In the genomic region with DNA sequence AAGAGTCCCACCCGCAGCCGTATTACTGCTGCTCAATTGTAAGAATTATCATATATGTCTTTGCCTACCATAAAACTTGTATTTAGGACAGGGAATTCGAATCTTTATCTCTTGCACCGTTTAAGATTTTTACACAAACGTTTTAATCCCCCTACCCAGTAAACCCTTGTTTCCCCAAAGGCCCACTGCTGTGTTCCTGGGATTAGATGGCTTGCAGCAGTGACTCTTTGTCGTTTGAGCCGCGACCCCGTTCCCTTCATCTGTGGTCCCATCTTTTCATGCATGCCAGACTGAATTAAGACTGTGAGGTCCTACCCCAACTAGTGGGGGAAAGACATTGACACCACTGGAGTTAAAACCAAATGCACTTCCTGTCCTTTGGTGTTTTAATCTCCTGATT, we compare ENCODE assay signal across 8 mouse cellular contexts. TPM values are rescaled to one million over a fixed set of nuclear protein-coding genes. Genes with fewer than 3 reads are reported as not detected.
DNase-seq lines count a peak whose midpoint lies in the region; ATAC-seq and TF ChIP-seq lines count a peak whose summit lies in the region.

No protein-coding gene starts in this region.

- TF ChIP-seq EP300 in CH12.LX (IDR thresholded peaks at IDR 0.05; ENCODE audit: low read length), result no peak

- no peak for TF ChIP-seq CTCF in CH12.LX (conservative IDR thresholded peaks at IDR 0.05 in 1 of 2, IDR thresholded peaks at IDR 0.05 in 1 of 2; ENCODE audit: low read depth in 2 of 2, low read length in 2 of 2)

- peak overlapping the region; percentile 97 for H3K4me3 ChIP-seq in heart, embryonic 10.5 days
- H3K4me3 ChIP-seq in CH12.LX (replicated peaks in 1 of 3; ENCODE audit: low read depth in 2 of 3, low read length in 2 of 3, poor library complexity in 1 of 3), result peak overlapping the region; percentile 61 to 77 (median 74)
- peak overlapping the region; percentile 96 for H3K4me3 ChIP-seq in forebrain, embryonic 15.5 days
- peak overlapping the region; percentile 73 for H3K4me3 ChIP-seq in liver, embryonic 16.5 days (ENCODE audit: low read depth, low read length)

- WGBS in heart, embryonic 10.5 days, result 3% methylated on average over 9 of the region's 9 CpGs
- 0% methylated on average over 9 of the region's 9 CpGs for whole genome bisulfite sequencing in forebrain, embryonic 15.5 days
- 6% methylated on average over 9 of the region's 9 CpGs for WGBS in liver, embryonic 16.5 days (ENCODE audit: insufficient replicate concordance)

- in situ Hi-C loops in CH12.LX (cut with MboI; ENCODE audit: low pct_ligation_motif_present, low pct_unique_long_range_greater_than_20kb, low sequenced_read_pairs), result no loop called here

- H3K4me2 ChIP-seq in CH12.LX (ENCODE audit: insufficient read depth, low read depth, poor library complexity, severe bottlenecking), result peak overlapping the region; percentile 52
- peak overlapping the region; percentile 58 for H3K4me2 ChIP-seq in forebrain, embryonic 15.5 days (replicated peaks)
- H3K4me2 ChIP-seq in liver, embryonic 16.5 days (ENCODE audit: low read depth, low read length), result peak overlapping the region; percentile 87

- TF ChIP-seq POLR2A in CH12.LX (IDR thresholded peaks at IDR 0.05; ENCODE audit: low read depth, low read length), result no peak

- H3K79me2 ChIP-seq in CH12.LX (replicated peaks; ENCODE audit: control insufficient read depth, extremely low read depth, insufficient read depth, poor library complexity, severe bottlenecking), result peaks cover 18% of the 10 kb centered on the region

- dilution Hi-C loops in CH12.LX (cut with MboI; ENCODE audit: extremely low pct_ligation_motif_present, extremely low pct_unique_long_range_greater_than_20kb, low sequenced_read_pairs), result no loop called here

- H3K9me3 ChIP-seq in heart, embryonic 10.5 days, result no peaks in the 10 kb centered on the region
- H3K9me3 ChIP-seq in CH12.LX (replicated peaks; ENCODE audit: low read length), result no peaks in the 10 kb centered on the region
- H3K9me3 ChIP-seq in forebrain, embryonic 15.5 days, result no peaks in the 10 kb centered on the region
- no peaks in the 10 kb centered on the region for H3K9me3 ChIP-seq in liver, embryonic 16.5 days (replicated peaks; ENCODE audit: control insufficient read depth, low read length)

- H3K36me3 ChIP-seq in heart, embryonic 10.5 days, result peaks cover 35% of the 10 kb centered on the region
- peaks cover 22 to 34% of the 10 kb centered on the region in 2 experiments for H3K36me3 ChIP-seq in CH12.LX (replicated peaks in 1 of 2; ENCODE audit: control insufficient read depth in 1 of 2, insufficient read depth in 1 of 2, low read length in 1 of 2)
- peaks cover 22% of the 10 kb centered on the region for H3K36me3 ChIP-seq in forebrain, embryonic 15.5 days
- H3K36me3 ChIP-seq in liver, embryonic 16.5 days (ENCODE audit: control insufficient read depth, insufficient read depth), result peaks cover 9% of the 10 kb centered on the region

- peaks cover 20% of the 10 kb centered on the region for H3K4me1 ChIP-seq in heart, embryonic 10.5 days
- peaks cover 3 to 36% of the 10 kb centered on the region in 2 experiments; a peak in 3 of 4 replicates for H3K4me1 ChIP-seq in CH12.LX (ENCODE audit: control insufficient read depth in 1 of 2, insufficient read depth in 2 of 2)
- H3K4me1 ChIP-seq in forebrain, embryonic 15.5 days, result peaks cover 38% of the 10 kb centered on the region
- peaks cover 14% of the 10 kb centered on the region for H3K4me1 ChIP-seq in liver, embryonic 16.5 days (ENCODE audit: control insufficient read depth, low read depth, low read length)

- peak overlapping the region; percentile 100 for H3K27ac ChIP-seq in heart, embryonic 10.5 days
- H3K27ac ChIP-seq in CH12.LX (ENCODE audit: insufficient read depth, low read depth), result no peak overlapping the region
- peak overlapping the region; percentile 99 for H3K27ac ChIP-seq in forebrain, embryonic 15.5 days (replicated peaks)
- peak overlapping the region; percentile 65; the same call in 1 of the 2 replicates for H3K27ac ChIP-seq in liver, embryonic 16.5 days (ENCODE audit: low read length)

- no peaks in the 10 kb centered on the region for H3K27me3 ChIP-seq in heart, embryonic 10.5 days (ENCODE audit: insufficient read depth, poor library complexity, severe bottlenecking)
- peaks cover 4% of the 10 kb centered on the region for H3K27me3 ChIP-seq in CH12.LX (replicated peaks)
- no peaks in the 10 kb centered on the region for H3K27me3 ChIP-seq in forebrain, embryonic 15.5 days
- H3K27me3 ChIP-seq in liver, embryonic 16.5 days (ENCODE audit: control insufficient read depth, insufficient read depth, low read depth, low read length), result peaks cover 5% of the 10 kb centered on the region; the same call in 1 of the 2 replicates

- DNase-seq in heart, embryonic 10.5 days (ENCODE audit: low spot score), result no peak
- DNase-seq in heart, postnatal 14 days, result no peak
- DNase-seq in CH12.LX (ENCODE audit: extremely low read depth), result no peak
- no peak for DNase-seq in right cerebral cortex, postnatal 14 days
- DNase-seq in MN1 (ENCODE audit: low spot score), result no peak
- no peak for DNase-seq in left cerebral cortex, postnatal 25 days (ENCODE audit: low spot score in 2 of 2)

- no peak for ATAC-seq in forebrain, embryonic 15.5 days (replicated peaks)
- no peak for ATAC-seq in liver, embryonic 16.5 days (ENCODE audit: low read depth)

- intact Hi-C loops in heart, postnatal 14 days (cut with DNase I), result loop anchor here (5.0 kb wide), 1 partner anchor 46 kb away; the partner anchor contains the start of gene Brwd1
- intact Hi-C loops in left cerebral cortex, postnatal 25 days (cut with DNase I), result loop anchor here (1.0 to 5.0 kb wide), 2 partner anchors 17 to 426 kb away; partner anchors contain the start of genes Ets2 and Wrb

- H3K9ac ChIP-seq in CH12.LX (ENCODE audit: insufficient read depth, low read depth), result peak overlapping the region; percentile 81
- peak overlapping the region; percentile 86 for H3K9ac ChIP-seq in forebrain, embryonic 15.5 days (replicated peaks)
- peak overlapping the region; percentile 69 for H3K9ac ChIP-seq in liver, embryonic 16.5 days (ENCODE audit: low read depth, low read length)

- TF ChIP-seq RAD21 in CH12.LX (IDR thresholded peaks at IDR 0.05; ENCODE audit: low read depth, low read length), result no peak

TF ChIP-seq in CH12.LX, 34 proteins besides CTCF, POLR2A, EP300 and RAD21:
- TF ChIP-seq TBP (conservative IDR thresholded peaks at IDR 0.05; ENCODE audit: low read depth, low read length) (no peak), NELFE (IDR thresholded peaks at IDR 0.05; ENCODE audit: low read depth, low read length) (no peak), ELF1 (IDR thresholded peaks at IDR 0.05; ENCODE audit: low read depth, low read length) (peak; percentile 29; the same call in 1 of the 2 replicates), CHD1 (IDR thresholded peaks at IDR 0.05; ENCODE audit: low read depth, low read length) (peak; percentile 74; the same call in 1 of the 2 replicates), MEF2A (IDR thresholded peaks at IDR 0.05; ENCODE audit: borderline replicate concordance, low read depth, low read length) (0 out of 2 replicates have a peak, but pooled peaks have one; percentile 15), CHD2 (IDR thresholded peaks at IDR 0.05; ENCODE audit: low read length) (no peak), SIN3A (IDR thresholded peaks at IDR 0.05; ENCODE audit: low read length) (peak; percentile 6; the same call in 1 of the 2 replicates), ZMIZ1 (IDR thresholded peaks at IDR 0.05; ENCODE audit: low read depth, low read length) (no peak), JUN (IDR thresholded peaks at IDR 0.05; ENCODE audit: insufficient read depth, low read depth, low read length) (no peak), IRF4 (IDR thresholded peaks at IDR 0.05; ENCODE audit: low read depth, low read length) (no peak)

RNA-seq across cellular contexts. Expression of gene Hmgn1, which starts 0.9 kb away (rescaled TPM):
- polyA plus RNA-seq in heart, embryonic 10.5 days (2016; fragmentation: Nextera tagmentation; extraction: Ambion mirVana), result 554 and 714 TPM in 2 replicates
- total RNA-seq in heart, postnatal 14 days (2021), result 10 to 100 TPM; 51.1 to 53.5 TPM
- total RNA-seq in CH12.LX (2012; rRNA removed), result 243 and 304 TPM in 2 replicates
- total RNA-seq in CH12.LX (2014; rRNA removed), result 394 and 426 TPM in 2 replicates
- polyA plus RNA-seq in CH12.LX (2012; ENCODE audit: insufficient read length, low read depth), result 745 and 979 TPM in 2 replicates
- polyA plus RNA-seq in forebrain, embryonic 15.5 days (2015; fragmentation: Nextera tagmentation; extraction: Ambion mirVana), result 543 and 563 TPM in 2 replicates
- polyA plus RNA-seq in liver, embryonic 16.5 days (2015; fragmentation: Nextera tagmentation; extraction: Ambion mirVana), result 89.0 and 109 TPM in 2 replicates
- total RNA-seq in left cerebral cortex, postnatal 25 days (2021), result 10 to 100 TPM; 52.5 to 71.7 TPM

RNA-seq across cellular contexts. Expression of gene Wrb, which starts 16.7 kb away (rescaled TPM):
- 94.3 and 111 TPM in 2 replicates for polyA plus RNA-seq in heart, embryonic 10.5 days (2016; fragmentation: Nextera tagmentation; extraction: Ambion mirVana)
- 10 to 100 TPM; 12.6 to 14.4 TPM for total RNA-seq in heart, postnatal 14 days (2021)
- total RNA-seq in CH12.LX (2012; rRNA removed) (34.5 and 40.3 TPM in 2 replicates), CH12.LX (2014; rRNA removed) (58.8 and 59.7 TPM in 2 replicates)
- 45.2 and 51.3 TPM in 2 replicates for polyA plus RNA-seq in CH12.LX (2012; ENCODE audit: insufficient read length, low read depth)
- polyA plus RNA-seq in forebrain, embryonic 15.5 days (2015; fragmentation: Nextera tagmentation; extraction: Ambion mirVana), result 163 and 175 TPM in 2 replicates
- polyA plus RNA-seq in liver, embryonic 16.5 days (2015; fragmentation: Nextera tagmentation; extraction: Ambion mirVana), result 9.0 TPM in 2 replicates
- 10 to 100 TPM; 61.1 to 61.6 TPM for total RNA-seq in left cerebral cortex, postnatal 25 days (2021)

RNA-seq across cellular contexts. Expression of gene Brwd1, which starts 46.1 kb away (rescaled TPM):
- 89.2 and 93.6 TPM in 2 replicates for polyA plus RNA-seq in heart, embryonic 10.5 days (2016; fragmentation: Nextera tagmentation; extraction: Ambion mirVana)
- total RNA-seq in heart, postnatal 14 days (2021), result 10 to 100 TPM; 93.1 to 93.7 TPM
- total RNA-seq in CH12.LX (2012; rRNA removed) (7.1 and 8.1 TPM in 2 replicates), CH12.LX (2014; rRNA removed) (4.3 and 4.4 TPM in 2 replicates)
- 3.4 and 4.4 TPM in 2 replicates for polyA plus RNA-seq in CH12.LX (2012; ENCODE audit: insufficient read length, low read depth)
- 211 and 228 TPM in 2 replicates for polyA plus RNA-seq in forebrain, embryonic 15.5 days (2015; fragmentation: Nextera tagmentation; extraction: Ambion mirVana)
- polyA plus RNA-seq in liver, embryonic 16.5 days (2015; fragmentation: Nextera tagmentation; extraction: Ambion mirVana), result 12.0 and 14.5 TPM in 2 replicates
- total RNA-seq in left cerebral cortex, postnatal 25 days (2021), result 100 to 1,000 TPM; 135 to 159 TPM
